Mouse (Mus musculus): ENCODE data around the gene AA986860.

DNA sequence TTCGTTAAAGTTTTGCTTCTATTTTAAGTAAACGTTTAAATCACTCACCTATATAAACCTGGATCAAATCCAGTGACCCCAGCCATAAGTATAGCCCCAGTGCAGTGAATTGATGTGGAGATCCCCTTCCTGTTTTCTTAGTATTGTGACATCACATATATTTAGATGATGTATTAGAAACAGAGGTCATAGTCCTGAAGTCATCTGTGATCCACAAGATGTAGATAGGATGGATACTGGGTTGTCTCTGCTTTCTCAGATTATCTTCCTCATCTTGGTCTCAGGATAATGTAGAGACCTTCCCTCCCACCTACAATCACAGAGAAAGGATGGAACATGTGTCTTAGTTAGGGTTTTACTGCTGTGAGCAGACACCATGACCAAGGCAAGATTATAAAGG lies 2.6 kb upstream of the AA986860 start, which contains the start of gene Pfkfb2:
- TF ChIP-seq POLR2A (IDR thresholded peaks at IDR 0.05; ENCODE audit: control insufficient read depth, extremely low read depth, insufficient read depth, low read length, poor library complexity) (no peak), CTCF (IDR thresholded peaks at IDR 0.05; ENCODE audit: borderline replicate concordance, control insufficient read depth, extremely low read depth, insufficient read depth, low read length, poor library complexity) (no peak)
